Mouse (Mus musculus): ENCODE data around the gene Hspbap1. TPM values are rescaled to one million over a fixed set of nuclear protein-coding genes. Genes with fewer than 3 reads are reported as not detected.

Gene Hspbap1
- polyA plus RNA-seq, 2 experiments = 12.3 to 12.9 TPM

DNA sequence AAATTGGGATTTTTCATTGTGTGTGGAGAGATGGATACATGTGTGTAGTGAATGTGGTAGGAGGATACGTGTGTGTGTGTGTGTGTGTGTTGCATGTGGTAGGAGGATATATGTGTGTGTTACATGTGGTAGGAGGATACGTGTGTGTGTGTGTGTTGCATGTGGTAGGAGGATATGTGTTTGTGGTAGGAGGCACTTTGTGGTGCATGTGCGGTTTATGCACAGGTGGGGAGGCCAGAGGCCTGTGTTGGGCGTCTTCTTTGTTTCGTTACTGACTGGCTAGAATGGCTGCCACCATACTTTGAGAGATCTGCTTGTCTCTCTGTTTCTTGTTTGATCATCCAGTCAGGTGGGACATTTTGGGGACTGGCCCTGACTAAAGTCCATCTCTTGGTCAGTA, 28.6 kb upstream of the Hspbap1 start:
- no peak overlapping the region for H3K27ac ChIP-seq (replicated peaks; ENCODE audit: low read depth, low read length)
- WGBS = 89% methylated on average over 5 of the region's 5 CpGs
- no peak for TF ChIP-seq POLR2A (IDR thresholded peaks at IDR 0.05; ENCODE audit: borderline replicate concordance, extremely low read depth, insufficient read depth, insufficient read length)
- H3K4me3 ChIP-seq (replicated peaks; ENCODE audit: low read length) = no peak overlapping the region
- DNase-seq (ENCODE audit: low spot score) (no peak), ATAC-seq (ENCODE audit: low FRiP score, low read depth) (no peak)
- no peak overlapping the region for H3K4me2 ChIP-seq (replicated peaks; ENCODE audit: low read depth, low read length, severe bottlenecking)
- H3K9ac ChIP-seq (ENCODE audit: low read depth, low read length, severe bottlenecking) = no peak overlapping the region
- H3K4me1 ChIP-seq (ENCODE audit: control insufficient read depth, insufficient read depth, low read length) = 0 out of 2 replicates have a peak, but pooled peaks cover 9% of the 10 kb centered on the region
- H3K27me3 ChIP-seq (ENCODE audit: control insufficient read depth, insufficient read depth, low read length) = no peaks in the 10 kb centered on the region
- no peaks in the 10 kb centered on the region for H3K9me3 ChIP-seq (ENCODE audit: control insufficient read depth, low read length)
- H3K36me3 ChIP-seq (ENCODE audit: control insufficient read depth, insufficient read depth, low read length) = no peaks in the 10 kb centered on the region

DNA sequence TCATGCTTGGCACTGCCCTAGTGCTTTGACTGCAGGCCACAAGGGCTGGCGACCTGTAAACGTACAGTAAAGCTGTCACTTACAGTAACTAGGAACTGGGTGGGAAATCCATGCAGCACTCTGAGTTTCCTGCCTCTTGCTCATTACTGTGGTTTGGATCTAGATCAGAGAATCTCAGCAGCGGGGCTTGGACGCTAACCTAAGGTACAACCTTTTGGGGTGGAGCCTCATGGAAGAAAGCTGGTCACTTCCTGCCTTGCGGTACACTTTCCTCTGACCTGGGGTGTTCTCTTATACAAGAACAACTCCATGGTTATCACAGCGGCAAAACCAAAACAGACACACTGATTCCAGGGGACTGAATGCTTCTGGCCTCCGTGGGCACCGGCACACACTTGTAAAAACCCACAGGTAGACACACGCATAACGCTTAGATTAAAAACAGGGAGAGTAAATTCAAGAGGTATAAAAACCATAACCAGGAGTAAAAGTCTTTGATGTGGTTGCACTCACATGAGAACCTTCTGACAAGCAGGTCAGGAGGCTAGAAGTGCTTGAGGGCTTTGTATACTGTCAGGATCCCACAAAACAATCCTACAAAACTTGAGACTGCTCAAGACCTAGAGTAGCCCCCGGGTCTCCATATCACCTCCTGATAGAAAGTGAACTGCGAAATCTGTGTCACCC, 27.8 kb upstream of the Hspbap1 start:
- no peaks in the 10 kb centered on the region for H3K27me3 ChIP-seq (ENCODE audit: control insufficient read depth, insufficient read depth, low read length)
- WGBS = 55% methylated on average over 12 of the region's 12 CpGs
- peak; percentile 8 for DNase-seq (ENCODE audit: low spot score)
- ATAC-seq (ENCODE audit: low FRiP score, low read depth) = no peak
- H3K27ac ChIP-seq (replicated peaks; ENCODE audit: low read depth, low read length) = no peak overlapping the region
- no peak for TF ChIP-seq POLR2A (IDR thresholded peaks at IDR 0.05; ENCODE audit: borderline replicate concordance, extremely low read depth, insufficient read depth, insufficient read length)
- H3K4me2 ChIP-seq (replicated peaks; ENCODE audit: low read depth, low read length, severe bottlenecking) = no peak overlapping the region
- H3K9me3 ChIP-seq (ENCODE audit: control insufficient read depth, low read length) = no peaks in the 10 kb centered on the region
- H3K36me3 ChIP-seq (ENCODE audit: control insufficient read depth, insufficient read depth, low read length) = no peaks in the 10 kb centered on the region
- no peak overlapping the region for H3K9ac ChIP-seq (ENCODE audit: low read depth, low read length, severe bottlenecking)
- no peak overlapping the region for H3K4me3 ChIP-seq (replicated peaks; ENCODE audit: low read length)
- H3K4me1 ChIP-seq (ENCODE audit: control insufficient read depth, insufficient read depth, low read length) = 0 out of 2 replicates have a peak, but pooled peaks cover 9% of the 10 kb centered on the region

DNA sequence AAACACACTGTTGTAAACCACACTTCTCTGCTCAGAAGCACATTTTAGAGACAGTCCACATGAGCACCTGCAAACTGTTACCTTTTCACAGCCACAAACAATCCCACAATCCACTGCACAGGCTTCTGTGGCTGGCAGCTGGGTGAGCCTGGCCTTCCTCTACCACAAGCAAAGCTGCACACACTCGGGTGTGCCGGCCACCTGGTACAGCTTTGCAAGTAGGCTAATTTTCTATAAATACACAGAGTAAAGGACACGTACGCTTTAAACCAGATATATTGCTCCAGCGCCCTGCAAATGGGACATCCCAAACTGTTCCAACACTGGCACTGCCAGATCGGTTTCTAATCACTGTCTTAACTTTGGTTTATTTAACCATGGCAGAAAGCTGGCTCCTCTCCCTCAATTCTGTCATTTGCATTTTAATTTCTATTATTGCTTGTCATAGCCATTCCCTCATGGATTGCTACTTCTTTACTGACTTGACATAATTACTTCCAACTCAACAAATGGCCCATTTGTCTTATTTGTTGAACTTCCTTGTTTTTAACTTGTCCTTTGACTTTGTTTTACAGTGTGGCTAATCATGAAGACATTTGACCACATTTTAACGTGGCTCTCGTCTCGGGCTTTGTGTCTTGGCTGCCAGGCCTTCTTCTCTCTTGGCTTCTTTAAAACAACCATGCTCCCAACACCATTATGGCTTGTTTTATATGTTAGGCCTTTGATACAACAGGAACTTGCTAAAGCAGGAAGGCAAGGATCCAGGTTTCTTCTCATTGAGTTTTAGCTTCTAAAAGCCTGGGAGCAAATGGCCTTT, 22.5 kb upstream of the Hspbap1 start:
- TF ChIP-seq POLR2A (IDR thresholded peaks at IDR 0.05; ENCODE audit: borderline replicate concordance, extremely low read depth, insufficient read depth, insufficient read length) = no peak
- no peak for DNase-seq (ENCODE audit: low spot score)
- no peak overlapping the region for H3K9ac ChIP-seq (ENCODE audit: low read depth, low read length, severe bottlenecking)
- no peaks in the 10 kb centered on the region for H3K9me3 ChIP-seq (ENCODE audit: control insufficient read depth, low read length)
- H3K27ac ChIP-seq (replicated peaks; ENCODE audit: low read depth, low read length) = no peak overlapping the region
- 0 out of 2 replicates have a peak, but pooled peaks cover 5% of the 10 kb centered on the region for H3K36me3 ChIP-seq (ENCODE audit: control insufficient read depth, insufficient read depth, low read length)
- H3K27me3 ChIP-seq (ENCODE audit: control insufficient read depth, insufficient read depth, low read length) = no peaks in the 10 kb centered on the region
- ATAC-seq (ENCODE audit: low FRiP score, low read depth) = no peak
- no peak overlapping the region for H3K4me3 ChIP-seq (replicated peaks; ENCODE audit: low read length)
- H3K4me1 ChIP-seq (ENCODE audit: control insufficient read depth, insufficient read depth, low read length) = no peaks in the 10 kb centered on the region
- no peak overlapping the region for H3K4me2 ChIP-seq (replicated peaks; ENCODE audit: low read depth, low read length, severe bottlenecking)
- 58% methylated on average over 9 of the region's 9 CpGs for WGBS

DNA sequence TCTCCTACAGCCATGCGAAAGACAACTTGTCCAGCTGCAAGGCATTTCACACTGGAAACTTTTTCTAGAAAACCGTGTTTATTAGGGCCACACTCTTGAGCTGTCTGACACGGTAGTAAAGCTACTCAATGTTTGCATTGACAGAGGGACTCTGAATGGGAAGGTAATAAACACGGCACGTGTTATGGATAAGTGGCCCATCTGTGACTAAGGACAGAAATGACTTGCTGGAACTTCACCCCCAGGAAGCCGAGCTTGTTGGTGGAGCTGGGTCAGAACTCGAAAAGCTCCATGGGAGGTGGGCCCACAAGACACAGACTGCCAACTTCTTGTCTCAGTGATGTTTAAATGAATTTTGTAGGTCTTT, 22.0 kb upstream of the Hspbap1 start:
- Histone ChIP-seq H3K4me3 (replicated peaks; ENCODE audit: low read length) (no peak overlapping the region), H3K4me2 (replicated peaks; ENCODE audit: low read depth, low read length, severe bottlenecking) (no peak overlapping the region), H3K9ac (ENCODE audit: low read depth, low read length, severe bottlenecking) (no peak overlapping the region), H3K27me3 (ENCODE audit: control insufficient read depth, insufficient read depth, low read length) (no peaks in the 10 kb centered on the region), H3K27ac (replicated peaks; ENCODE audit: low read depth, low read length) (no peak overlapping the region), H3K9me3 (ENCODE audit: control insufficient read depth, low read length) (no peaks in the 10 kb centered on the region), H3K4me1 (ENCODE audit: control insufficient read depth, insufficient read depth, low read length) (no peaks in the 10 kb centered on the region), H3K36me3 (ENCODE audit: control insufficient read depth, insufficient read depth, low read length) (0 out of 2 replicates have a peak, but pooled peaks cover 5% of the 10 kb centered on the region)
- 49% methylated on average over 7 of the region's 7 CpGs for WGBS
- no peak for TF ChIP-seq POLR2A (IDR thresholded peaks at IDR 0.05; ENCODE audit: borderline replicate concordance, extremely low read depth, insufficient read depth, insufficient read length)
- ATAC-seq (ENCODE audit: low FRiP score, low read depth) = no peak
- DNase-seq (ENCODE audit: low spot score) = no peak

DNA sequence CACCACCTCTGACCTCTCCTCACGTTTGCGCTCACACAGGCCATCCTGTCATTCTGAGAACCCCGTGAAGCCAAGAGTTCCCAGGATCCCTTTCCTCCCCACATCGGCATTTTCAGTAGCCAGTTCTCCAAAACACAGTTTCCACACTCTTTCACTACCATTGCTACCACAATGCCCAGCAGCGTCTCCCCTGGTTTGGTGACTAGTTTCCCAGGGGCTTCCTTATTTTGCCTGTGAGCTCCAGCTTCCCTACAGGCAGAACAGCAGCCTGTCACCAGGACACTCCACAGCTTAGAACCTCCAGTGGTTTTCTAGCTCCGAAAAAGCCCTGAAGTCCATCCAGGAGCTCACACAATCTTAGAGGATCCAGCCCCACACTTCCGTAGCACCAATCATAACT, 20.8 kb upstream of the Hspbap1 start:
- no peak overlapping the region for H3K4me3 ChIP-seq (replicated peaks; ENCODE audit: low read length)
- H3K9ac ChIP-seq (ENCODE audit: low read depth, low read length, severe bottlenecking) = no peak overlapping the region
- no peaks in the 10 kb centered on the region for H3K9me3 ChIP-seq (ENCODE audit: control insufficient read depth, low read length)
- H3K36me3 ChIP-seq (ENCODE audit: control insufficient read depth, insufficient read depth, low read length) = 0 out of 2 replicates have a peak, but pooled peaks cover 5% of the 10 kb centered on the region
- 77% methylated on average over 7 of the region's 7 CpGs for WGBS
- no peak for TF ChIP-seq POLR2A (IDR thresholded peaks at IDR 0.05; ENCODE audit: borderline replicate concordance, extremely low read depth, insufficient read depth, insufficient read length)
- ATAC-seq (ENCODE audit: low FRiP score, low read depth) (no peak), DNase-seq (ENCODE audit: low spot score) (no peak)
- H3K4me1 ChIP-seq (ENCODE audit: control insufficient read depth, insufficient read depth, low read length) = no peaks in the 10 kb centered on the region
- H3K4me2 ChIP-seq (replicated peaks; ENCODE audit: low read depth, low read length, severe bottlenecking) = no peak overlapping the region
- no peaks in the 10 kb centered on the region for H3K27me3 ChIP-seq (ENCODE audit: control insufficient read depth, insufficient read depth, low read length)
- no peak overlapping the region for H3K27ac ChIP-seq (replicated peaks; ENCODE audit: low read depth, low read length)

All from limb, embryonic 14.5 days (tissue).